In genomic region chr5:9327528-9327927, GRCm38 (mm10) we compare ENCODE assay signal across 23 mouse cellular contexts.
DNase-seq lines count a peak whose midpoint lies in the region; ATAC-seq and TF ChIP-seq lines count a peak whose summit lies in the region.
"Had no signal": no experiment of that assay in that cellular context is flagged by ENCODE, and none has a peak within 500 bp of the region (broad histone marks: within the 10 kb centered on the region; RNA-seq: fewer than 3 reads in every experiment).

No protein-coding gene starts in this region.

- H3K27me3 ChIP-seq in midbrain, embryonic 11.5 days (ENCODE audit: control insufficient read depth, insufficient read depth, low read length) = no peaks in the 10 kb centered on the region
- H3K27me3 ChIP-seq in midbrain, embryonic 14.5 days (ENCODE audit: control insufficient read depth, insufficient read depth, low read length) = no peaks in the 10 kb centered on the region
- H3K27me3 ChIP-seq in neural tube, embryonic 13.5 days = no peaks in the 10 kb centered on the region
- no peaks in the 10 kb centered on the region for H3K27me3 ChIP-seq in neural tube, embryonic 14.5 days (ENCODE audit: control insufficient read depth, insufficient read depth, low read length)
- no peaks in the 10 kb centered on the region for H3K27me3 ChIP-seq in neural tube, embryonic 15.5 days (replicated peaks)
- H3K27me3 ChIP-seq: CH12.LX had no signal

- H3K9me3 ChIP-seq in midbrain, embryonic 11.5 days (ENCODE audit: control insufficient read depth, low read length) = no peaks in the 10 kb centered on the region
- H3K9me3 ChIP-seq in midbrain, embryonic 14.5 days (ENCODE audit: control insufficient read depth, low read length) = no peaks in the 10 kb centered on the region
- no peaks in the 10 kb centered on the region for H3K9me3 ChIP-seq in neural tube, embryonic 13.5 days
- no peaks in the 10 kb centered on the region for H3K9me3 ChIP-seq in neural tube, embryonic 14.5 days (ENCODE audit: control insufficient read depth, low read length)
- no peaks in the 10 kb centered on the region for H3K9me3 ChIP-seq in neural tube, embryonic 15.5 days (replicated peaks)
- H3K9me3 ChIP-seq: G1E had no signal

- 90% methylated on average over 1 of the region's 1 CpGs for WGBS in midbrain, embryonic 11.5 days
- 94% methylated on average over 1 of the region's 1 CpGs for WGBS in midbrain, embryonic 14.5 days
- WGBS in neural tube, embryonic 13.5 days = 91% methylated on average over 1 of the region's 1 CpGs
- WGBS in neural tube, embryonic 14.5 days = 95% methylated on average over 1 of the region's 1 CpGs
- 85% methylated on average over 1 of the region's 1 CpGs for WGBS in neural tube, embryonic 15.5 days

- no peaks in the 10 kb centered on the region for H3K36me3 ChIP-seq in midbrain, embryonic 11.5 days (ENCODE audit: control insufficient read depth, insufficient read depth, low read length)
- no peaks in the 10 kb centered on the region for H3K36me3 ChIP-seq in midbrain, embryonic 14.5 days (ENCODE audit: control insufficient read depth, insufficient read depth, low read length)
- H3K36me3 ChIP-seq in neural tube, embryonic 13.5 days = no peaks in the 10 kb centered on the region
- H3K36me3 ChIP-seq in neural tube, embryonic 14.5 days (ENCODE audit: control insufficient read depth, insufficient read depth, low read length) = no peaks in the 10 kb centered on the region
- H3K36me3 ChIP-seq in neural tube, embryonic 15.5 days = no peaks in the 10 kb centered on the region
- H3K36me3 ChIP-seq: G1E had no signal

- ATAC-seq in midbrain, embryonic 11.5 days (ENCODE audit: low FRiP score) = no peak
- no peak for ATAC-seq in midbrain, embryonic 14.5 days (ENCODE audit: low FRiP score, low TSS enrichment)
- peak; percentile 53; the same call in 1 of the 2 replicates for ATAC-seq in neural tube, embryonic 13.5 days (ENCODE audit: low read depth)
- ATAC-seq in neural tube, embryonic 14.5 days (ENCODE audit: low read depth) = peak; percentile 72; the same call in 1 of the 2 replicates
- no peak; the same call in 1 of the 2 replicates for ATAC-seq in neural tube, embryonic 15.5 days (ENCODE audit: low FRiP score)
- ATAC-seq in CD4-positive, CD25-positive, alpha-beta regulatory T cell, adult 4 months = no peak
- ATAC-seq: activated CD4-positive, CD25-positive, alpha-beta regulatory T cell, adult 4 months; Patski had no signal

- no peak overlapping the region for H3K9ac ChIP-seq in midbrain, embryonic 11.5 days (ENCODE audit: low read length)
- H3K9ac ChIP-seq in midbrain, embryonic 14.5 days (replicated peaks; ENCODE audit: low read length) = no peak overlapping the region
- no peak overlapping the region for H3K9ac ChIP-seq in neural tube, embryonic 13.5 days
- H3K9ac ChIP-seq in neural tube, embryonic 14.5 days (replicated peaks; ENCODE audit: low read depth, low read length) = no peak overlapping the region
- no peak overlapping the region for H3K9ac ChIP-seq in neural tube, embryonic 15.5 days (replicated peaks)

- H3K27ac ChIP-seq in midbrain, embryonic 11.5 days (ENCODE audit: low read depth, low read length) = no peak overlapping the region
- H3K27ac ChIP-seq in midbrain, embryonic 14.5 days (replicated peaks; ENCODE audit: low read depth, low read length) = no peak overlapping the region
- H3K27ac ChIP-seq in neural tube, embryonic 13.5 days (replicated peaks) = no peak overlapping the region
- H3K27ac ChIP-seq in neural tube, embryonic 14.5 days (ENCODE audit: low read depth, low read length) = no peak overlapping the region
- no peak overlapping the region for H3K27ac ChIP-seq in neural tube, embryonic 15.5 days (replicated peaks)

- no peak overlapping the region for H3K4me3 ChIP-seq in midbrain, embryonic 11.5 days (ENCODE audit: low read depth, low read length)
- H3K4me3 ChIP-seq in midbrain, embryonic 14.5 days (replicated peaks; ENCODE audit: low read depth, low read length) = no peak overlapping the region
- H3K4me3 ChIP-seq in neural tube, embryonic 13.5 days = no peak overlapping the region
- no peak overlapping the region for H3K4me3 ChIP-seq in neural tube, embryonic 14.5 days (ENCODE audit: low read depth, low read length)
- no peak overlapping the region for H3K4me3 ChIP-seq in neural tube, embryonic 15.5 days (replicated peaks)

- DNase-seq in midbrain, embryonic 11.5 days (ENCODE audit: low spot score, missing footprints) = peak; percentile 51
- no peak for DNase-seq in midbrain, embryonic 14.5 days
- DNase-seq in neural tube, embryonic 10.5 days (ENCODE audit: extremely low spot score, low spot score) = no peak
- peak; percentile 36 for DNase-seq in brain, embryonic 14.5 days (ENCODE audit: low read depth)
- DNase-seq: adrenal gland, adult 2 months; adrenal gland, adult 8-10 months; adrenal gland, postnatal 10 days; adrenal gland, postnatal 14 days; adrenal gland, postnatal 25 days; adrenal gland, postnatal 36 days; B cell, adult 2 months; cerebellum, adult 11 months; cerebellum, adult 11-12 months; cerebellum, adult 18-20 months; cerebellum, adult 2 months had no signal

- H3K4me1 ChIP-seq in midbrain, embryonic 11.5 days (ENCODE audit: control insufficient read depth, insufficient read depth, low read length) = no peaks in the 10 kb centered on the region
- no peaks in the 10 kb centered on the region for H3K4me1 ChIP-seq in midbrain, embryonic 14.5 days (ENCODE audit: control insufficient read depth, insufficient read depth, low read length)
- H3K4me1 ChIP-seq in neural tube, embryonic 13.5 days (replicated peaks) = 0 out of 2 replicates have a peak, but pooled peaks cover 4% of the 10 kb centered on the region
- H3K4me1 ChIP-seq in neural tube, embryonic 14.5 days (ENCODE audit: control insufficient read depth, insufficient read depth, low read length) = no peaks in the 10 kb centered on the region
- no peaks in the 10 kb centered on the region for H3K4me1 ChIP-seq in neural tube, embryonic 15.5 days

- TF ChIP-seq POLR2A in brain, embryonic 14.5 days (IDR thresholded peaks at IDR 0.05; ENCODE audit: borderline replicate concordance, extremely low read depth, insufficient read depth, insufficient read length, poor library complexity, severe bottlenecking) = no peak

- TF ChIP-seq CTCF in brain, embryonic 14.5 days (IDR thresholded peaks at IDR 0.05; ENCODE audit: borderline replicate concordance, extremely low read depth, insufficient read depth, insufficient read length) = no peak

- H3K4me2 ChIP-seq in midbrain, embryonic 11.5 days = no peak overlapping the region
- no peak overlapping the region for H3K4me2 ChIP-seq in midbrain, embryonic 14.5 days (ENCODE audit: low read length)
- no peak overlapping the region for H3K4me2 ChIP-seq in neural tube, embryonic 13.5 days
- no peak overlapping the region for H3K4me2 ChIP-seq in neural tube, embryonic 14.5 days (ENCODE audit: low read depth, low read length)
- no peak overlapping the region for H3K4me2 ChIP-seq in neural tube, embryonic 15.5 days

Comparison
In these comparisons a context has a peak if more than half of its experiments do, and no peak if none do; other contexts are left out.
1. ATAC-seq: peak in neural tube, embryonic 13.5 days (single experiment) and neural tube, embryonic 14.5 days (single experiment); none in midbrain, embryonic 11.5 days (single experiment), midbrain, embryonic 14.5 days (single experiment), neural tube, embryonic 15.5 days (single experiment) and CD4-positive, CD25-positive, alpha-beta regulatory T cell, adult 4 months (single experiment).
2. DNase-seq: peak in midbrain, embryonic 11.5 days (single experiment) and brain, embryonic 14.5 days (single experiment); none in midbrain, embryonic 14.5 days (single experiment) and neural tube, embryonic 10.5 days (single experiment).